Mouse (Mus musculus): ENCODE data around the gene Rundc3a.

The Rundc3a gene

GRCm38 (mm10) chr11:102407834-102408215 lies 14.6 kb downstream of the Rundc3a start, which contains the start of gene Slc25a39:
Gene Slc25a39, minus strand, starts transcription at chr11:102407946.
- no peak for TF ChIP-seq GATA4 (IDR thresholded peaks at IDR 0.05; ENCODE audit: insufficient replicate concordance, low read length)

- TF ChIP-seq GATA4 (IDR thresholded peaks at IDR 0.05; ENCODE audit: insufficient replicate concordance, low read length): peak; percentile 53; the same call in 1 of the 2 replicates
Observed at GRCm38 (mm10) chr11:102408344-102408876, 15.2 kb downstream of the Rundc3a start.

- peak; percentile 47; the same call in 1 of the 2 replicates for TF ChIP-seq GATA4 (IDR thresholded peaks at IDR 0.05; ENCODE audit: insufficient replicate concordance, low read length)
Observed at GRCm38 (mm10) chr11:102408888-102409794, 15.9 kb downstream of the Rundc3a start.

GRCm38 (mm10) chr11:102409795-102410330 lies 16.7 kb downstream of the Rundc3a start:
- TF ChIP-seq GATA4 (IDR thresholded peaks at IDR 0.05; ENCODE audit: insufficient replicate concordance, low read length): no peak

- no peak for TF ChIP-seq GATA4 (IDR thresholded peaks at IDR 0.05; ENCODE audit: insufficient replicate concordance, low read length)
Observed at GRCm38 (mm10) chr11:102411061-102411460, 17.9 kb downstream of the Rundc3a start.

GRCm38 (mm10) chr11:102411704-102412103 lies 18.5 kb downstream of the Rundc3a start:
- TF ChIP-seq GATA4 (IDR thresholded peaks at IDR 0.05; ENCODE audit: insufficient replicate concordance, low read length): no peak

GRCm38 (mm10) chr11:102413059-102413458 lies 19.9 kb downstream of the Rundc3a start:
- no peak for TF ChIP-seq GATA4 (IDR thresholded peaks at IDR 0.05; ENCODE audit: insufficient replicate concordance, low read length)

- no peak for TF ChIP-seq GATA4 (IDR thresholded peaks at IDR 0.05; ENCODE audit: insufficient replicate concordance, low read length)
Observed at GRCm38 (mm10) chr11:102415034-102415802, 22.0 kb downstream of the Rundc3a start.

GRCm38 (mm10) chr11:102417160-102417559 lies 24.0 kb downstream of the Rundc3a start:
- TF ChIP-seq GATA4 (IDR thresholded peaks at IDR 0.05; ENCODE audit: insufficient replicate concordance, low read length): no peak

- TF ChIP-seq GATA4 (IDR thresholded peaks at IDR 0.05; ENCODE audit: insufficient replicate concordance, low read length): no peak
Observed at GRCm38 (mm10) chr11:102418887-102419286, 25.7 kb downstream of the Rundc3a start.

- TF ChIP-seq GATA4 (IDR thresholded peaks at IDR 0.05; ENCODE audit: insufficient replicate concordance, low read length): no peak; the same call in 1 of the 2 replicates
Observed at GRCm38 (mm10) chr11:102421559-102421958, 28.4 kb downstream of the Rundc3a start.

- no peak for TF ChIP-seq GATA4 (IDR thresholded peaks at IDR 0.05; ENCODE audit: insufficient replicate concordance, low read length)
Observed at GRCm38 (mm10) chr11:102424666-102425065, 31.5 kb downstream of the Rundc3a start.

- TF ChIP-seq GATA4 (IDR thresholded peaks at IDR 0.05; ENCODE audit: insufficient replicate concordance, low read length): no peak
Observed at GRCm38 (mm10) chr11:102425555-102426316, 32.5 kb downstream of the Rundc3a start.

GRCm38 (mm10) chr11:102428981-102429540 lies 35.9 kb downstream of the Rundc3a start:
- TF ChIP-seq GATA4 (IDR thresholded peaks at IDR 0.05; ENCODE audit: insufficient replicate concordance, low read length): no peak
